Mouse (Mus musculus): ENCODE data around the gene Kdf1.

The Kdf1 gene

DNA sequence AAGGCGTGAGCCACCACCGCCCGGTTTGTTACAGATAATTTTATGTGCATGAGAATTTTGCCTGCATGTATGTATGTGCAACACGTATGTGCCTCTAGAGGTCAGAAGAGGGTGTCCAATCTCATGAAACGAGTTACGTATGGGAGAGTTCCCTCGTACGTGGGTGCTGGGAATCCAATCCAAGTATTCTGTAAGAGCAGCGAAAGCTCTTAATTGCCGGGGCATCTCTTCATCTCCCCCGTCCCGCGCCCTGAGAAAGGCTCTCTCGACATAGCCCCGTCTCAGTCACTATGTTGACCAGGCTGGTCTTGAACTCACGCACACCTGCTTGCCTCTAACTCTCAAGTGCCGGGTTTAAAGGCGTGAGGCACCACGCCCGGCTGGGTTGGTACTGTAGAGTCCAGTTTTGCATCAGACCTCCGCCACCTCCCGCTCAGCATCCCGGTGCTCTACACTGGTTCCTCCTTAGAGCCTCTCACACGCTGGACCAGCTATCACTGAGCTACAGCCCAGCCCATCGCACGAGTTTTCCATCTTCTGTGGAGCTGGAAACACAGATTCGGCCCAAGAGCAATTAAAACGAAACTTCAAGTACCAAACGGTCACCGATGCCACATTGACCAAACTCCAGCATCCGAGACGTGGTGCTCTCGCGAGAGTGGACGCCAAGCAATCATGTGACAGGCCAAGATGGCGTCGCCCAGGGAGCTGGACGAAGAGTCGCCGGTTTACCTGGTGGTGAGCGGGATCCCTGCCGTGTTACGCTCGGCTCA lies 55.5 kb downstream of the Kdf1 start, which contains the start of gene Gpatch3:
Gpatch3 (plus strand) TSS at position 676 of the 773 bp plus-strand sequence.
- Histone ChIP-seq H3K27me3 (ENCODE audit: insufficient read depth, low read length) (no peaks in the 10 kb centered on the region), H3K36me3 (ENCODE audit: insufficient read depth, low read length) (peaks cover 17% of the 10 kb centered on the region), H3K4me3 (replicated peaks; ENCODE audit: low read length) (peak within 1 kb of the TSS; percentile 99), H3K9me3 (ENCODE audit: low read length) (no peaks in the 10 kb centered on the region), H3K4me1 (replicated peaks; ENCODE audit: low read depth, low read length) (peaks cover 50% of the 10 kb centered on the region)
- 0 out of 2 replicates have a peak, but pooled peaks have one; percentile 1 for TF ChIP-seq CTCF (conservative IDR thresholded peaks at IDR 0.05; ENCODE audit: low read length)
- no peak for TF ChIP-seq POU5F1 (IDR thresholded peaks at IDR 0.05; ENCODE audit: borderline replicate concordance, low read length)
- no peak for TF ChIP-seq NANOG (IDR thresholded peaks at IDR 0.05; ENCODE audit: borderline replicate concordance, low read length)

GRCm38 (mm10) chr4:133574843-133575202 lies 56.1 kb downstream of the Kdf1 start:
- no peaks in the 10 kb centered on the region for H3K27me3 ChIP-seq (ENCODE audit: insufficient read depth, low read length)
- H3K4me3 ChIP-seq (replicated peaks; ENCODE audit: low read length): peak overlapping the region; percentile 99
- H3K4me1 ChIP-seq (replicated peaks; ENCODE audit: low read depth, low read length): peaks cover 50% of the 10 kb centered on the region
- no peak for TF ChIP-seq CTCF (conservative IDR thresholded peaks at IDR 0.05; ENCODE audit: low read length)
- no peak for TF ChIP-seq NANOG (IDR thresholded peaks at IDR 0.05; ENCODE audit: borderline replicate concordance, low read length)
- TF ChIP-seq POU5F1 (IDR thresholded peaks at IDR 0.05; ENCODE audit: borderline replicate concordance, low read length): no peak
- peaks cover 22% of the 10 kb centered on the region for H3K36me3 ChIP-seq (ENCODE audit: insufficient read depth, low read length)
- H3K9me3 ChIP-seq (ENCODE audit: low read length): no peaks in the 10 kb centered on the region

- H3K4me1 ChIP-seq (replicated peaks; ENCODE audit: low read depth, low read length): peaks cover 47% of the 10 kb centered on the region
- H3K4me3 ChIP-seq (replicated peaks; ENCODE audit: low read length): peak overlapping the region; percentile 48
- no peak for TF ChIP-seq NANOG (IDR thresholded peaks at IDR 0.05; ENCODE audit: borderline replicate concordance, low read length)
- TF ChIP-seq CTCF (conservative IDR thresholded peaks at IDR 0.05; ENCODE audit: low read length): no peak
- no peak for TF ChIP-seq POU5F1 (IDR thresholded peaks at IDR 0.05; ENCODE audit: borderline replicate concordance, low read length)
- H3K27me3 ChIP-seq (ENCODE audit: insufficient read depth, low read length): no peaks in the 10 kb centered on the region
- H3K36me3 ChIP-seq (ENCODE audit: insufficient read depth, low read length): peaks cover 54% of the 10 kb centered on the region
- H3K9me3 ChIP-seq (ENCODE audit: low read length): no peaks in the 10 kb centered on the region
Observed at GRCm38 (mm10) chr4:133577983-133578382, 59.2 kb downstream of the Kdf1 start.
